Mouse (Mus musculus): Measurements from ENCODE around the gene Id1.

DNA sequence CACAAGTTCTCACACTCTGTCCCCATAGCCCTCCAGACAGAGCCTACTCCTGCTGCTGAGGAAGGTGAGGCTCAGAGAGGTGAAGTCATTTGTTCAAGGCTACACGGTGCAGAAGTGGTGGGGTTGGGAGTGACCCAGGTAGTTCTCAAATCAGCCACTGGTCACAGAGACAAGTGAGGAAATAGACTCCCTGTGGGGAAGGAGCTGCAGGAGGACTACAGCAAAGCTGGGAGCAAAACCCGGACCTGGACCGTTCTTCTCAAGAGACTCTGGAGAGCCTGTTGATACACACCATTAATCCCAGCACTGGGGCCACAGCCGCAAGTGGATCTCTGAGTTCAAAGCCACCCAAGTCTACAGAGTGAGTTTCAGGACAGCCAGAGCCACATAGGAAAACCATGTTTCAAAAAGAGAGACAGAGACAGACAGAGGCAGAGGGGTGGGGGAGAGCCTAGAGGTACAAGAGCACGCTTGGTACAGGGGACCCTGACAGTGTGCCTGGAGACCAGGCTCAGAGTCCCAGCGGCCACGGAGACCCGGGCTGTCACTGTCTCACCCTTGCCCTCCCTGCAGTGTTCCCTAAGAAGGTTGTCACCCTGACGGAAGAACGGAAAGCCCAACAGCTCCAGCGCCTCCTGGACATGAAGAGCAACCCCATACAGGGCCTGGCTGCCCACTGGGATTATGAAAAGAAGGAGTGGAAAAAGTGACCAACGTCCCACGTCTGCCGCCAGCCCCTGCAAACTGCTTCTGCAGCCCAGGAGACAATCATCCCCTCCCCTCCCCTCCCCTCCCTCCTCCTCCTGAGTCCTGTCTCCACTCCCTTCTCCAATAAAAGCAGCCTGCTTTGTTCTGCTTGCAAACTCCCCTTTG lies 28.4 kb downstream of the Id1 start:
- TF ChIP-seq CHD2 (IDR thresholded peaks at IDR 0.05; ENCODE audit: low read depth, low read length) (no peak), MAFK (IDR thresholded peaks at IDR 0.05; ENCODE audit: insufficient read depth, low read depth, low read length) (no peak)
